In the genomic region with DNA sequence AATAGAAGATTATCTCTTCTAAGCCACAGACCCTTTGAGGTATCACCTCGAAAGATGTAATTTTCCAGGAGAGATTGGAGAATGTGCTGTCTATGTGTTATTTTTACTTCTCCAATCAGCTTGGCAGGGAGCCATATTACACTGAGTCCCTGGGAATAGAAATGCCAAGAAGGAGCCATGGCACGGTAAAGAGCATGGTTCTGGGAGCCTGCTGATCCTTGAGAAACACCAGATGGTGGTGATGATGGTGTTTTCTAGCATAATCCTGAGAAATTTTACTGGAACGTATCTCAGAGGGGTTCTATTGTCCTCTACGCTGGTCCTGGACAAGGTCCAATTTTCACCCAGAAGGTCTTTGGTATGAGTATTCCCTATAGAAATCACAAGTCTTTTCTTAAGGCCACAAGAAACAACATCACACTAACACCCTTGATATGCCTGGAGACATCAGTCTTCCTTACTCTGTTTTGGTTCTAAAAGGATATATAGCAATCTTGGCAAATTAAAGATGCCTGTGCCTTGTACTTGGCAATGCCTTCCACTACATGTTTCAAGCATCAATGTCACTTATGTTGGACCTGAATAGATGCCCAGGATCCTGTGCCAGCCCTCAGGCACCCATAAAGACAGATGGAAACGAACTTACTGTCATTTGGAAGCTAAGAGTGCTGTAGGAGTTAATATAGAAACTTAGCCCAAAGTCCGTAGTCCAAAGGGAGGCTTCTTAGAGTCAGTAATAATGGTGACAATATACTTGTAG, we compare ENCODE assay signal across 13 mouse cellular contexts.
A peak's percentile ranks its signal among the peaks of the same experiment; 100 is the strongest.
DNase-seq lines count a peak whose midpoint lies in the region; TF ChIP-seq lines count a peak whose summit lies in the region.
"Had no signal": no experiment of that assay in that cellular context is flagged by ENCODE, and none has a peak within 500 bp of the region (broad histone marks: within the 10 kb centered on the region; RNA-seq: fewer than 3 reads in every experiment).

No protein-coding gene starts in this region.

- no peak overlapping the region for H3ac ChIP-seq in myocyte (ENCODE audit: control insufficient read depth, insufficient read length)

- H3K4me3 ChIP-seq in myocyte = no peak overlapping the region
- H3K4me3 ChIP-seq: embryonic facial prominence, embryonic 15.5 days; kidney, embryonic 15.5 days; midbrain, embryonic 13.5 days had no signal

- no peaks in the 10 kb centered on the region for H3K36me3 ChIP-seq in myocyte (ENCODE audit: control insufficient read depth, insufficient read depth)
- H3K36me3 ChIP-seq: embryonic facial prominence, embryonic 15.5 days; kidney, embryonic 15.5 days; midbrain, embryonic 13.5 days had no signal

- H3K4me2 ChIP-seq in myocyte (ENCODE audit: low read depth) = peak overlapping the region; percentile 1
- H3K4me2 ChIP-seq: embryonic facial prominence, embryonic 15.5 days; kidney, embryonic 15.5 days; midbrain, embryonic 13.5 days had no signal

- no peaks in the 10 kb centered on the region for H3K79me2 ChIP-seq in myocyte (ENCODE audit: control insufficient read depth, insufficient read depth)

- no peaks in the 10 kb centered on the region for H3K27me3 ChIP-seq in myocyte (ENCODE audit: control insufficient read depth, insufficient read depth, insufficient read length)
- H3K27me3 ChIP-seq: embryonic facial prominence, embryonic 15.5 days; kidney, embryonic 15.5 days; midbrain, embryonic 13.5 days had no signal

- DNase-seq in frontal cortex, adult 2 months (ENCODE audit: extremely low spot score in 1 of 2, low spot score in 1 of 2) = peak; percentile 33 to 58
- DNase-seq in frontal cortex, postnatal 14 days (ENCODE audit: low spot score in 2 of 2) = no peak
- DNase-seq in right cerebral cortex, postnatal 10 days (ENCODE audit: low spot score in 2 of 2) = peak; percentile 29 to 44
- no peak for DNase-seq in right cerebral cortex, postnatal 25 days
- DNase-seq in cerebellum, adult 9-11 months = peak; percentile 70
- DNase-seq in testis, postnatal 14 days (ENCODE audit: low spot score) = no peak
- DNase-seq in adrenal gland, postnatal 36 days = no peak
- DNase-seq: adrenal gland, postnatal 25 days; liver, postnatal 0 days had no signal

- TF ChIP-seq POLR2A in myocyte (IDR thresholded peaks at IDR 0.05; ENCODE audit: insufficient read length, low read depth) = no peak

TF ChIP-seq in myocyte, 11 proteins besides CTCF, POLR2A, EP300 and RAD21:
- TF ChIP-seq POLR2AphosphoS2 (IDR thresholded peaks at IDR 0.05; ENCODE audit: insufficient read length, low read depth) (no peak), USF1 (IDR thresholded peaks at IDR 0.05; ENCODE audit: low read depth) (no peak), TCF3 (IDR thresholded peaks at IDR 0.05; ENCODE audit: insufficient read length, low read depth) (no peak), SRF (IDR thresholded peaks at IDR 0.05; ENCODE audit: control insufficient read depth, insufficient read length, low read depth) (no peak), TCF12 (IDR thresholded peaks at IDR 0.05; ENCODE audit: insufficient read depth, poor library complexity, severe bottlenecking) (no peak), REST (IDR thresholded peaks at IDR 0.05; ENCODE audit: insufficient read depth, insufficient read length) (no peak), MYOG (IDR thresholded peaks at IDR 0.05; ENCODE audit: control insufficient read depth in 1 of 3, insufficient read depth in 1 of 3, insufficient read length in 2 of 3, low read depth in 2 of 3) (no peak), E2F4 (IDR thresholded peaks at IDR 0.05; ENCODE audit: insufficient read depth) (no peak), CEBPB (IDR thresholded peaks at IDR 0.05; ENCODE audit: insufficient read depth, poor library complexity, severe bottlenecking) (no peak), MAX (IDR thresholded peaks at IDR 0.05; ENCODE audit: low read depth) (no peak), MYOD1 (IDR thresholded peaks at IDR 0.05; ENCODE audit: control insufficient read depth in 1 of 3, insufficient read length in 2 of 3, low read depth in 2 of 3) (no peak)
TF ChIP-seq in myocyte: peak in this region for 0.

Comparison
In these comparisons a context has a peak if more than half of its experiments do, and no peak if none do; other contexts are left out.
1. DNase-seq: peak in frontal cortex, adult 2 months (2 of 2), right cerebral cortex, postnatal 10 days (2 of 2) and cerebellum, adult 9-11 months (single experiment); none in frontal cortex, postnatal 14 days (0 of 2), right cerebral cortex, postnatal 25 days (single experiment), testis, postnatal 14 days (single experiment) and adrenal gland, postnatal 36 days (0 of 2).